Mouse (Mus musculus): Measurements from ENCODE around the gene Wnt5b.

DNA sequence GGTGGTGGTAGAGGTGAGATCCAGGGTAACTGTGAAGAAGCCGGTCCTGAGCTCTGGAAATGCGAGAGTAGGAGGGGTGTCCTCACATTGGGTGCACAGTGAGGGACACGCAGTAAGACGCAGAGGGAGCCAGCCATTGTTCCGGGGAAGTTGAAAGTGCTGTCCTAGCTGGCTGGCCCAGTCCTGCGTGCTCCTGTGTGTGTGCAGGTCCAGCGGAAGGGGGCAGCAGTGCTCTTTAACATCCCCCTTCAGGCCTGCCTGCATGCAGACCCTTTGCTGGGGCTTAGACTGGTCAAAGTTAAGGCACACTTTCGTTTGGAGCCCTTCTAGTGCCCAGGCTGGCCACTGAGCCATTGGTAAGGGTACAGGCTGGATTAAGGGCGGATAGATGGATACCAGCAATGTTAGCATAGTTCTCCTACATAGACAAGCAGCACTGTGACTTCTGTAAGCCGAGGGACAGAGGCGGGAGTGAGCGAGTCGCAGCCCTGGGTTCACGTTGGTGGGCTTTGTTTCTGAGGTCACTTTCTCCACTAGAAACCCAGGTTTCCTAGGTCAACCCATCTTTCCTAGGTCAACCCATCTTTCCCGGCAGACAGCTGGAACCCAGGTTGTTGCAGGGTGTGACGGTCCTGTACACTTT is 61.1 kb downstream of the Wnt5b start:
- TF ChIP-seq CTCF (IDR thresholded peaks at IDR 0.05; ENCODE audit: low read depth), result peak; percentile 52
- TF ChIP-seq EP300 (IDR thresholded peaks at IDR 0.05; ENCODE audit: low read depth), result no peak

Measured in liver, embryonic 14.5 days (tissue).